Mouse (Mus musculus) ES-E14 (cell line): Measurements from ENCODE around the gene Nudt19. TPM values are rescaled to one million over a fixed set of nuclear protein-coding genes. Genes with fewer than 3 reads are reported as not detected.

ENCODE experiments used
- DNase-seq: peaks from one replicate; pipeline ENCODE4 v3.0.0-alpha.2; 2013; ENCODE audit warnings: low read depth, low spot score
- H3K27ac ChIP-seq: 2 replicates; pipeline ENCODE4 v1.5.1; 2012; ENCODE audit warnings: low read depth, mild to moderate bottlenecking, low read length, moderate library complexity, mixed read lengths; ENCODE audit not compliant: poor library complexity, insufficient read depth, severe bottlenecking
- H3K36me3 ChIP-seq: 2 replicates; pipeline ENCODE4 v1.6.1; 2012; ENCODE audit warnings: mild to moderate bottlenecking, low read length, moderate library complexity, mixed read lengths; ENCODE audit not compliant: control insufficient read depth, poor library complexity, insufficient read depth, severe bottlenecking
- H3K4me1 ChIP-seq, 2 experiments: fragments of 150-350 bp in 1 of 2; sonication (generic) in 1 of 2; 2 replicates each; pipeline ENCODE4 v1.6.1; 2012; ENCODE audit warnings: low read length in 2 of 2, mild to moderate bottlenecking in 1 of 2, mixed read lengths in 1 of 2; ENCODE audit not compliant: control insufficient read depth in 2 of 2, insufficient read depth in 2 of 2, poor library complexity in 1 of 2
- H3K4me3 ChIP-seq, 2 experiments: fragments of 150-350 bp in 1 of 2; sonication (generic) in 1 of 2; 2 replicates each; pipeline ENCODE4 v1.5.1; 2012; ENCODE audit warnings: low read length in 2 of 2, low read depth in 1 of 2, mild to moderate bottlenecking in 1 of 2, mixed read lengths in 1 of 2; ENCODE audit not compliant: insufficient read depth in 1 of 2, poor library complexity in 1 of 2, severe bottlenecking in 1 of 2
- H3K9ac ChIP-seq: 2 replicates; pipeline ENCODE4 v1.6.1; 2012; ENCODE audit warnings: low read depth, mild to moderate bottlenecking, low read length, mixed read lengths; ENCODE audit not compliant: poor library complexity, insufficient read depth, severe bottlenecking
- H3K9me3 ChIP-seq: fragments of 150-350 bp; sonication (generic); 2 replicates; pipeline ENCODE4 v1.6.1; 2012; ENCODE audit warnings: low read depth, mild to moderate bottlenecking, low read length; ENCODE audit not compliant: control insufficient read depth, insufficient read depth
- CHD2 ChIP-seq: IDR thresholded peaks from 2 replicates; pipeline ENCODE4 v1.6.1; 2014; ENCODE audit warnings: mild to moderate bottlenecking, low read depth, low read length, inconsistent platforms
- HCFC1 ChIP-seq: IDR thresholded peaks from 2 replicates; pipeline ENCODE4 v1.6.1; 2012; ENCODE audit warnings: low read length, inconsistent platforms, borderline replicate concordance; ENCODE audit not compliant: insufficient read depth
- MAFK ChIP-seq: IDR thresholded peaks from 2 replicates; pipeline ENCODE4 v1.6.1; 2014; ENCODE audit warnings: mild to moderate bottlenecking, low read depth, low read length, inconsistent platforms; ENCODE audit not compliant: insufficient read depth
- ZC3H11A ChIP-seq: IDR thresholded peaks from 2 replicates; pipeline ENCODE4 v1.6.1; 2012; ENCODE audit warnings: low read depth, mild to moderate bottlenecking, inconsistent platforms, low read length, borderline replicate concordance
- ZNF384 ChIP-seq: IDR thresholded peaks from 2 replicates; pipeline ENCODE4 v1.6.1; 2012; ENCODE audit warnings: low read depth, low read length, inconsistent platforms
- in situ Hi-C, 2 experiments: fragments of 600-800 bp; cut with MboI; formaldehyde crosslinking; loops; one replicate each; pipeline ENCODE4 v1.15.1; 2025; ENCODE audit warnings: low sequenced_read_pairs in 2 of 2, inconsistent platforms in 1 of 2; ENCODE audit not compliant: unreplicated experiment in 2 of 2
- total RNA-seq: library from RNA; depleted of rRNA; stranded (reverse); fragments of 300-350 nt; gene quantifications from 2 replicates; pipeline ENCODE4 v1.2.3, GENCODE M21; 2012

The Nudt19 gene
- total RNA-seq, 1 experiment: 30.0 TPM

- in situ Hi-C loops: no loop called here
Observed at GRCm38 (mm10) chr7:35594311-35594710, 38.2 kb upstream of the Nudt19 start.

GRCm38 (mm10) chr7:35590731-35591191, 34.7 kb upstream of the Nudt19 start:
- Histone ChIP-seq H3K36me3 (peaks cover 23% of the 10 kb centered on the region; the same call in 1 of the 2 replicates), H3K27ac (no peak overlapping the region), H3K4me3 (no peak overlapping the region), H3K4me1 (peaks cover 0 to 10% of the 10 kb centered on the region in 2 experiments; a peak in 2 of 4 replicates), H3K9me3 (no peaks in the 10 kb centered on the region), H3K9ac (no peak overlapping the region)
- in situ Hi-C loops: no loop called here
- TF ChIP-seq HCFC1 (no peak), CHD2 (no peak), MAFK (no peak), ZC3H11A (no peak), ZNF384 (no peak)
- DNase-seq: no peak

More at GRCm38 (mm10) chr7:35594311-35594710, 38.2 kb upstream of the Nudt19 start:
- peaks cover 25% of the 10 kb centered on the region; the same call in 1 of the 2 replicates for H3K36me3 ChIP-seq
- TF ChIP-seq ZC3H11A (no peak), ZNF384 (no peak), HCFC1 (no peak), MAFK (no peak), CHD2 (no peak)
- no peak overlapping the region for H3K9ac ChIP-seq
- no peak overlapping the region for H3K4me3 ChIP-seq
- no peaks in the 10 kb centered on the region for H3K4me1 ChIP-seq
- H3K27ac ChIP-seq: no peak overlapping the region
- no peak for DNase-seq
- no peaks in the 10 kb centered on the region for H3K9me3 ChIP-seq

DNA sequence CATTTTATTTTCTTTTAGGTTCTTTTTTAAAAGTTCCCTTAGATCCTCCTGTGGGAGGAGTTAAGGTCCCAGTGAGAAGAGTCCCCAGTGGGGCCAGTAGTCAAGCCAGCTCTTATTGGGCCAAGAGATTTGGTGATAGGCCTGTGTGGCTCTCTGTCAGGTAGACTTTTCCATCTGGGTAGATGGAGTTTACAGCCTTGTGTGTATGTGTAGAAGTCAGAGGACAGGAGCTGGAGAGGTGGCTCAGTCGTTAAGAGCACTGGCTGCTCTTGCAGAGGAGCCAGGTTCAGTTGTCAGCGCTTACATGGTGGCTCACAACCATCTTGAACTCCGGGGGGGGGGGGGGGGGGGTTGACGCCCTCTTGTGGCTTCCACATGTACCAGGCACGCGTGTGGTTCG, 33.4 kb upstream of the Nudt19 start:
- TF ChIP-seq HCFC1: no peak
- no peak for TF ChIP-seq CHD2
- TF ChIP-seq MAFK: no peak
- TF ChIP-seq ZC3H11A: no peak
- no peak for TF ChIP-seq ZNF384
- in situ Hi-C loops: no loop called here
- no peak overlapping the region for H3K27ac ChIP-seq
- no peak overlapping the region for H3K9ac ChIP-seq
- DNase-seq: no peak
- H3K36me3 ChIP-seq: peaks cover 18% of the 10 kb centered on the region; the same call in 1 of the 2 replicates
- H3K9me3 ChIP-seq: no peaks in the 10 kb centered on the region
- H3K4me1 ChIP-seq: peaks cover 0 to 10% of the 10 kb centered on the region in 2 experiments; a peak in 2 of 4 replicates
- H3K4me3 ChIP-seq: no peak overlapping the region

DNA sequence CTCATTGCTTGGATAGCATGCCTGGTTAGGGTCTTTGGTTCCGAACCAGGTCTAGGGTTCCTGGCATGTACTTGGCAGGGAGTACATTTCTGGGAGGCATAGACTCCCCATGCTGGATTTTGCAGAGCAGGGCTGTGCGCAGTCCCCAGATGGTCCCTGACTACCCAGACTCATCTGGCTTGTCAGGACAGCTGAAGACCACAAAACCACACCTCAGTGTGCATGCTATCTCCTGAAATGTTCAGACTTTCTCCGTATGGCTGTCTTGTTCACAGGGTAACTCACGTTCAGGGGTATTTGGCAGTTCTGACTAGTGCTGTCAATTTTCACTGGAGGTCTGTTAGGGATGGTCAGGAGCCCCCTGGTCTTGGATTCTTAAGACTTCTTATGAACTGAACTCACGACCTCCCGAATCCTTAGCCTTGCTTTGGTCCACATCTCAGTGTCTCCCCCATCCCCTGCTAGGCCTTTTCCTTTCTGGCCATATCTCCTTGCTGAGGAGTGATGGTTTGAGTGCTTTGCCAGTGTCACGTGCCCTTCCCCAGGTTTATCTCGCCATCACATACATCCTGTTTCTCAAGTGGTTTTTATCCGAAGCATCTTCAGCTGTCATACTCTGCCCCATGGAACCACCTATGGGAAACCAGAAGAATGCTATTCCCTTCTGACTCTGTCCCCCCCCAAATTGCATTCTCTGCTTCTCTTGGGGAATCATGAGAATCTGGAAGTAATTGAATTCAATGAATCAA, 32.8 kb upstream of the Nudt19 start:
- Histone ChIP-seq H3K9me3 (no peaks in the 10 kb centered on the region), H3K27ac (no peak overlapping the region), H3K4me1 (peaks cover 0 to 11% of the 10 kb centered on the region in 2 experiments; a peak in 2 of 4 replicates), H3K36me3 (peaks cover 18% of the 10 kb centered on the region; the same call in 1 of the 2 replicates), H3K9ac (no peak overlapping the region), H3K4me3 (no peak overlapping the region)
- DNase-seq: no peak
- TF ChIP-seq HCFC1 (no peak), ZC3H11A (no peak), ZNF384 (no peak), MAFK (no peak), CHD2 (no peak)
- in situ Hi-C loops: no loop called here
